Mouse (Mus musculus) testis, postnatal 14 days (tissue): ENCODE measurements at regions not wholly inside any gene's neighbourhood (a gene's known extent, or its start where the extent isn't known, plus 50 kb on each side); places are given as distances from the start of the nearest gene placed in this dataset.

Source experiments
- DNase-seq: peaks from one replicate; pipeline ENCODE4 v3.0.0; 2021; ENCODE audit warnings: low spot score

GRCm38 (mm10) chr2:51238131-51238931 lies 89.4 kb upstream of the Rnd3 start:
- no peak for DNase-seq

DNA sequence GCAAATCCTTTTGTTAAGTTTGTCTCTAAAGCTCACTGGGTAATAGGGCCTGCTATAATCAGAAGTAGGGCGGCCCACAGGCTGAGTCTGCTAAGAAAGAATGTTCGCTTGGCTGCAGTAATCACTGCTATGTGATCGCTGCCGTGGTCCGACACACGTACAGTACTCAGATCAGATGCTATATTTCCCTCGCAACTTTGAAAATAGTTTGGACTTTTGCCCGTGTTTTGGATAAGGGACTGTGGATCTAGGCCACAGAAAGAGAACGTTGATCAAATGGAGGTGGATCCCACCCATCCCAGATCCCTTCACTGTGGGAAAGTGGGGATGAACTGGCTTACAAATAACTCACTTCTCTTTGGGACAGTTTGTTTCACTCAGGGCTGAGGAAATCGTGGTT lies 88.5 kb upstream of the Rnd3 start:
- DNase-seq: no peak

- DNase-seq: no peak
These were observed 87.9 kb upstream of the Rnd3 start for GRCm38 (mm10) chr2:51236852-51237251.

DNA sequence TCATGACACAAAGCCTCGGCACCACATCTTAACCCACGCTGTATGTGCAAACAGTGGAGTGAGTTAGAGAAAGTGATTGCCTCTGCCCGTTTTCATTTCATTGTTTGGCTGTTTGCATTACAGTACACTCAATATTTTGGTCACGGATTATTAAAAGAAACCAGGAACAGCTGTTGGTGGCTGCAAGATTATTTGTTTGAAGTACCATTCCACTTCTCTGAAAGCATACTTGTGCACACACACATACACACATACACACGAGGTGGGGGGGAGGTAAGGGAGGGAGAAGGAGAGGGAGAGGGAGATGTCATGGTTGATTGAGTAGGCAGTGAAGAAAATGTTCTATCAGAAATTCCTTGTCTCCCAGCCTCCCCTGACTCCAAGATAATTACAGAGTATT lies 85.5 kb upstream of the Rnd3 start:
- no peak for DNase-seq

DNA sequence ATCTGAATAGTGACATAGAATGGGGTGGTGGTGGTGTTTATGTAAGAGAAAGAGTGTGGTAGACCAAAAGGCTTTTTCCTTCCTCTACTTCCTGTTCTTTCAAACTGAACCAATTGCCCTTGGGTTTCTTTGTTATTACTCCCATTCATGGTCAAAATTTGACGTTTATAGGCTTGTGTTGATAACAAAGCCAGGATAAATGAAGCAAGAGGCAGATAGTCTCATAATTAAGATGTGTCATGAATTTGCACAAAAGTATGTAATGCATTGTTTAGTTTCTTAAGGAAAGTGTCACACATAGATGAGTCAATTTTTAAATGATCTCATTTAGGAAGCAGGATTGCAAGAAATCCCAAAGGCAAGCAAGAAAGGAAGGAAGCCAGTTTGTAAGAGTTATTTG lies 73.9 kb upstream of the Rnd3 start:
- no peak for DNase-seq

DNA sequence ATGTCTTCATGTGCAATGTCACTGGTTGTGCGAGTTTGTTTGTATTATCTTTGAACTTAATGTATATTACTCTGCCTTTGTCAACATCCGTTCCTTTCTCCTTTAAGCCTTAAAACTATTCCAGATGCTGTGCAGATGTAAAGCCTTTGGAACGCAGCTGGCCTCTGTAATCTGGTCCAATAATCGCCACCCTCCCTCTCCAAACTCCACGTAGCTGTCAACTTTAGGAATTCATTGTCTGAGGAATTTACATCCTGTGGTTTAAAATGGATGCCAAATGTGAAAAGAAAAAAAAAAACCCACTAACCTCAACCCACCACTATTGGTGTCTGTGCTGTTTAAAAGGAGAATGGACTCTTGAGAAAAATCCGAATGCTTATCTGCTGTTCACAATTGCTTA lies 70.8 kb upstream of the Rnd3 start:
- no peak for DNase-seq

- no peak for DNase-seq
These were observed 58.5 kb upstream of the Rnd3 start for GRCm38 (mm10) chr2:51207150-51208022.

GRCm38 (mm10) chr2:51206332-51206731 lies 57.4 kb upstream of the Rnd3 start:
- DNase-seq: no peak
